Mouse (Mus musculus) heart, adult 2 months (tissue): ENCODE data around the gene Calr.

Experiments used
- CTCF ChIP-seq: fragments of 200-600 bp; IDR thresholded peaks from 2 replicates; pipeline ENCODE4 v1.8.1; 2022; ENCODE audit warnings: antibody characterized with exemption, mild to moderate bottlenecking, moderate library complexity
- EP300 ChIP-seq: fragments of 200-500 bp; IDR thresholded peaks from 2 replicates; pipeline ENCODE4 v1.6.1; 2011; ENCODE audit warnings: low read depth, low read length, control low read depth; ENCODE audit not compliant: insufficient read depth
- POLR2A ChIP-seq: fragments of 200-500 bp; IDR thresholded peaks from 2 replicates; pipeline ENCODE4 v1.6.1; 2011; ENCODE audit warnings: mild to moderate bottlenecking, low read depth, low read length, control low read depth; ENCODE audit not compliant: insufficient read depth

GRCm38 (mm10) chr8:84811303-84811702 lies 35.4 kb downstream of the Calr start:
- no peak for TF ChIP-seq CTCF
- no peak for TF ChIP-seq POLR2A
- no peak for TF ChIP-seq EP300
